Mouse (Mus musculus) lung, postnatal 14 days (tissue): ENCODE measurements around the gene Mthfsd.

Source experiments
- DNase-seq: peaks from one replicate; pipeline ENCODE4 v3.0.0; 2021

The Mthfsd gene

GRCm38 (mm10) chr8:121071454-121071853 lies 36.7 kb downstream of the Mthfsd start:
- no peak for DNase-seq

GRCm38 (mm10) chr8:121063649-121064048 lies 44.5 kb downstream of the Mthfsd start:
- DNase-seq, result no peak

- DNase-seq, result no peak
Observed at GRCm38 (mm10) chr8:121062521-121062920, 45.7 kb downstream of the Mthfsd start.

GRCm38 (mm10) chr8:121059098-121059497 lies 49.1 kb downstream of the Mthfsd start:
- DNase-seq, result no peak

GRCm38 (mm10) chr8:121058081-121058480 lies 50.1 kb downstream of the Mthfsd start:
- DNase-seq, result no peak

- DNase-seq, result peak; percentile 49
Observed at GRCm38 (mm10) chr8:121047441-121047840, 60.8 kb downstream of the Mthfsd start.

- DNase-seq, result no peak
Observed at GRCm38 (mm10) chr8:121043719-121044440, 64.3 kb downstream of the Mthfsd start.
